Mouse (Mus musculus) spleen, adult 2 months (tissue): ENCODE data around the gene Clba1.

ENCODE experiments used
- CTCF ChIP-seq: fragments of 200-500 bp; IDR thresholded peaks from 2 replicates; pipeline ENCODE4 v1.5.1; 2011; ENCODE audit warnings: mild to moderate bottlenecking, inconsistent platforms; ENCODE audit not compliant: insufficient read depth, insufficient read length, insufficient replicate concordance; ENCODE audit errors: extremely low read depth
- POLR2A ChIP-seq: fragments of 200-500 bp; IDR thresholded peaks from 2 replicates; pipeline ENCODE4 v1.6.1; 2011; ENCODE audit warnings: low read depth, low read length, inconsistent platforms

GRCm38 (mm10) chr12:112801864-112802846 lies 6.6 kb upstream of the Clba1 start, which contains the start of gene Ahnak2:
- TF ChIP-seq CTCF (no peak), POLR2A (no peak)
